Mouse (Mus musculus): ENCODE measurements around the gene H2al2a. TPM values are rescaled to one million over a fixed set of nuclear protein-coding genes. Genes with fewer than 3 reads are reported as not detected.

H2al2a gene
- polyA plus RNA-seq, 1 experiment from 2014 or later, result not detected

DNA sequence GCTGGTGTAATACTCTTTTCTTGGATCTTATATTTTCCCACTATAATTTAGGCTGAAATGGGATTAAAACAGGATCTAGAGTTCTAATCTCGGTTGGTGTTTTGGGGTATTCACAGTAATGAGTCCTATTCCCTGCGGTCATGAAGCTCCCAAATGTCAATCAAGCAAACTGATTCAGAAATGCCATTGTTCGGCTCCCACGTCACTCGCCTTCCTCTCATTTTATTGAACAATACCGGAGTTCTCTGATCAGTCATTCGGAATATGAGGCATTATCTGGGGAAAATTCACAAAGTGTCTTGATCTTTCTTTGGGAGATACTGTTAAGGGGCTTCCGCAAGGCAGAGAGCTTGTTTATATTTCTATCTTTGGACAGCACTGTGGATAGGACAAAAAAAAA lies 33.8 kb upstream of the H2al2a start:
- Histone ChIP-seq H3K27ac (ENCODE audit: low read depth, low read length) (no peak overlapping the region), H3K4me2 (ENCODE audit: low read depth) (peak overlapping the region; percentile 97), H3K4me3 (ENCODE audit: low read depth, low read length) (no peak overlapping the region), H3K27me3 (ENCODE audit: control insufficient read depth, insufficient read depth, low read length) (no peaks in the 10 kb centered on the region), H3K4me1 (ENCODE audit: control insufficient read depth, insufficient read depth, low read length) (peaks cover 32% of the 10 kb centered on the region), H3K9me3 (ENCODE audit: control insufficient read depth, low read length) (no peaks in the 10 kb centered on the region), H3K36me3 (ENCODE audit: control insufficient read depth, insufficient read depth, low read length) (no peaks in the 10 kb centered on the region), H3K9ac (ENCODE audit: low read length) (no peak overlapping the region)
- ATAC-seq (ENCODE audit: insufficient read depth, low FRiP score, low TSS enrichment), result no peak
- peak; percentile 63 for DNase-seq (ENCODE audit: low spot score)
- WGBS, result 16% methylated on average over 8 of the region's 8 CpGs

GRCm38 (mm10) chr2:18029656-18030055 lies 32.9 kb upstream of the H2al2a start:
- Histone ChIP-seq H3K36me3 (ENCODE audit: control insufficient read depth, insufficient read depth, low read length) (no peaks in the 10 kb centered on the region), H3K27me3 (ENCODE audit: control insufficient read depth, insufficient read depth, low read length) (no peaks in the 10 kb centered on the region), H3K4me1 (ENCODE audit: control insufficient read depth, insufficient read depth, low read length) (peaks cover 32% of the 10 kb centered on the region), H3K27ac (ENCODE audit: low read depth, low read length) (no peak overlapping the region), H3K9me3 (ENCODE audit: control insufficient read depth, low read length) (no peaks in the 10 kb centered on the region), H3K4me3 (ENCODE audit: low read depth, low read length) (no peak overlapping the region), H3K9ac (ENCODE audit: low read length) (no peak overlapping the region), H3K4me2 (ENCODE audit: low read depth) (0 out of 2 replicates have a peak overlapping the region, but pooled peaks have one; percentile 1)
- DNase-seq (ENCODE audit: low spot score) (no peak), ATAC-seq (ENCODE audit: insufficient read depth, low FRiP score, low TSS enrichment) (no peak)
- WGBS, result 69% methylated on average over 7 of the region's 7 CpGs

DNA sequence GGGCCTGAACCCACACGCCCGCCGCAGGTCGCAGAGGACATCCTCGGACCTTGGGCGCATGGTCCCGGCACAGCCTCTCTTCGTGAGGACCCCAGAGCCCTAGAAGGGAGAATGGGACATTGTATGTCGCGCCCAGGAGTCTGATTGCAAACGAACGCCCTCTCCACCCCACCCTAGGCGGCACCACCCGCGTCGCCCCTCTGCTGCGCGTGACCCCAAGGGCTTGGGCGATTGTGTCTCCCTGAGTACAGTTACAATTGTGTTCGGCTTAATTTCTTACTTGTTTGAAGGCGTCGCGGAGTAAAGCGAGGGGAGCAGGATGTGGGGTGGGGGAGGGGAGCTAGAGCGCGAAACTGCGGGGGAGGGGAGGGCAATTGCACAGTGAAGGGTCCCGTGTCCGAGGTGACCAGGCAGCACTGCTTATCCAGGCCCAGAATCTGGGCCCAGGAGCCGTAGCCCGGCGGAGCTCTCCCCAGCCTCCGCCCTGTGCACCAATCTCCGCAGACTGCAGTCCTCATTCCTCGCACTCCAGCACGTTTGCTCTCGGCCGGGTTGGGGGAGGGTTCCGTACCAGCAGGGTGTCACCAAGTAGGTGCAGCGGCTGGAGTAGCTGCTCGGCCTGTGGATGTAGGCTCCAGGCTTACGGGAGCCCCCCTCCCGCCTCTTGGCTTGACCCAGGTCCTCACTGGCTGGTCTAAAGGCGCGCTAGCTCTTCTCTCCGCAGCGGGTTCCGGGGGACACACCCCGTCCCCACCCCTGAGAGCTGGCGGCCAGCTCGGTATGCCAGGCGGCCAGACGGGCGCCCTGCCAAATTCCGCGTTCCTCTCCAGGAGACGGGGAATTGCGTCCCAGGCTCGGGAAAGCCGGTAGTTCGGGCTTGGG lies 31.6 kb upstream of the H2al2a start:
- WGBS, result under 1% methylated on average over 61 of the region's 61 CpGs
- Histone ChIP-seq H3K27ac (ENCODE audit: low read depth, low read length) (peak overlapping the region; percentile 99), H3K4me1 (ENCODE audit: control insufficient read depth, insufficient read depth, low read length) (peaks cover 22% of the 10 kb centered on the region), H3K36me3 (ENCODE audit: control insufficient read depth, insufficient read depth, low read length) (no peaks in the 10 kb centered on the region), H3K4me2 (ENCODE audit: low read depth) (peak overlapping the region; percentile 97), H3K27me3 (ENCODE audit: control insufficient read depth, insufficient read depth, low read length) (no peaks in the 10 kb centered on the region), H3K9me3 (ENCODE audit: control insufficient read depth, low read length) (no peaks in the 10 kb centered on the region), H3K4me3 (ENCODE audit: low read depth, low read length) (peak overlapping the region; percentile 48), H3K9ac (ENCODE audit: low read length) (peak overlapping the region; percentile 94)
- ATAC-seq (ENCODE audit: insufficient read depth, low FRiP score, low TSS enrichment) (peak; percentile 57), DNase-seq (ENCODE audit: low spot score) (peak; percentile 86)

DNA sequence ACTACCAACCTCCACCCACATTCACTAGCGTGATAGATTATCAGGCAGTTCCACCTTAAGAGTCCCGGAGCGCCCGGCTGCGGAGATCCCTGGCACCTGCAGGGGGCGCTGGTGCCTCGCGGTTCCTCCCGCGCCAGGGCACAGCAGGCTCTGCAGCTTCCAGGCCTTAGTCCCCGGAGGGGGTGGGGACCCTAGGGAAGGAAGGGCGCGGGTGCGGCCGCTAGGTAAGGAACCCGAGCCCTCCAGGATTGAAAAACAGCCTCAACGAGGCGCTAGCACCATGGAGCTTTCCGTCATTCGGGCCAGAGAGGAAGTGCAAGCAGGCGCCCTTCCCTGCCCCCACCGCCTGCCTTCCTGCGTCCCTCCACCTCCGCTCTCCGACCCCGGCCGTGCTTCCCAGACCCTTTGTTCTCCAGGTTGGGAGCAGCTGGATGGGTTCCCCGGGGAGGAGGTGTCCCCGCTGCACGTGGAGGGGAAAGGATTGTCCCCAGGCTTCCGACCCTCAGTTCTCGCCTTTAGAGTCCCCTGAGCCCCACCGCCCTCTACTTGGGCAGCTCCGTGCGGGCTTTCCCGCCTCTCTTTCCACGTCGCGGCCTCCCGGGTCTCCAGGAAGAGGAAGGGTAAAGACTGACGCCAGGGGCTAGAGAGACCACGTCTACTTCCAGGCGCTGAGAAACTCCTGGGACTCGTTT lies 30.8 kb upstream of the H2al2a start:
- Histone ChIP-seq H3K27me3 (ENCODE audit: control insufficient read depth, insufficient read depth, low read length) (no peaks in the 10 kb centered on the region), H3K9me3 (ENCODE audit: control insufficient read depth, low read length) (no peaks in the 10 kb centered on the region), H3K4me3 (ENCODE audit: low read depth, low read length) (peak overlapping the region; percentile 48), H3K9ac (ENCODE audit: low read length) (peak overlapping the region; percentile 94), H3K36me3 (ENCODE audit: control insufficient read depth, insufficient read depth, low read length) (no peaks in the 10 kb centered on the region), H3K4me1 (ENCODE audit: control insufficient read depth, insufficient read depth, low read length) (peaks cover 14% of the 10 kb centered on the region), H3K27ac (ENCODE audit: low read depth, low read length) (peak overlapping the region; percentile 99), H3K4me2 (ENCODE audit: low read depth) (peak overlapping the region; percentile 97)
- DNase-seq (ENCODE audit: low spot score) (peak; percentile 99), ATAC-seq (ENCODE audit: insufficient read depth, low FRiP score, low TSS enrichment) (peak; percentile 84)
- under 1% methylated on average over 44 of the region's 44 CpGs for WGBS

GRCm38 (mm10) chr2:18026116-18026947 lies 29.6 kb upstream of the H2al2a start:
- peak; percentile 76 for DNase-seq (ENCODE audit: low spot score)
- peaks cover 7% of the 10 kb centered on the region; the same call in 1 of the 2 replicates for H3K4me1 ChIP-seq (ENCODE audit: control insufficient read depth, insufficient read depth, low read length)
- no peaks in the 10 kb centered on the region for H3K27me3 ChIP-seq (ENCODE audit: control insufficient read depth, insufficient read depth, low read length)
- H3K9me3 ChIP-seq (ENCODE audit: control insufficient read depth, low read length), result no peaks in the 10 kb centered on the region
- H3K9ac ChIP-seq (ENCODE audit: low read length), result peak overlapping the region; percentile 68
- H3K4me2 ChIP-seq (ENCODE audit: low read depth), result peak overlapping the region; percentile 97
- H3K36me3 ChIP-seq (ENCODE audit: control insufficient read depth, insufficient read depth, low read length), result no peaks in the 10 kb centered on the region
- WGBS, result under 1% methylated on average over 44 of the region's 44 CpGs
- peak overlapping the region; percentile 31; the same call in 1 of the 2 replicates for H3K27ac ChIP-seq (ENCODE audit: low read depth, low read length)
- ATAC-seq (ENCODE audit: insufficient read depth, low FRiP score, low TSS enrichment), result peak; percentile 21
- H3K4me3 ChIP-seq (ENCODE audit: low read depth, low read length), result peak overlapping the region; percentile 48

GRCm38 (mm10) chr2:18025781-18026115 lies 29.0 kb upstream of the H2al2a start:
- no peaks in the 10 kb centered on the region for H3K36me3 ChIP-seq (ENCODE audit: control insufficient read depth, insufficient read depth, low read length)
- peak overlapping the region; percentile 48 for H3K4me3 ChIP-seq (ENCODE audit: low read depth, low read length)
- H3K27me3 ChIP-seq (ENCODE audit: control insufficient read depth, insufficient read depth, low read length), result no peaks in the 10 kb centered on the region
- H3K4me2 ChIP-seq (ENCODE audit: low read depth), result peak overlapping the region; percentile 97
- H3K9me3 ChIP-seq (ENCODE audit: control insufficient read depth, low read length), result no peaks in the 10 kb centered on the region
- ATAC-seq (ENCODE audit: insufficient read depth, low FRiP score, low TSS enrichment), result no peak
- H3K4me1 ChIP-seq (ENCODE audit: control insufficient read depth, insufficient read depth, low read length), result peaks cover 6% of the 10 kb centered on the region; the same call in 1 of the 2 replicates
- no peak for DNase-seq (ENCODE audit: low spot score)
- 0 out of 2 replicates have a peak overlapping the region, but pooled peaks have one; percentile 31 for H3K27ac ChIP-seq (ENCODE audit: low read depth, low read length)
- WGBS, result 3% methylated on average over 14 of the region's 14 CpGs
- H3K9ac ChIP-seq (ENCODE audit: low read length), result peak overlapping the region; percentile 68

- DNase-seq (ENCODE audit: low spot score) (no peak), ATAC-seq (ENCODE audit: insufficient read depth, low FRiP score, low TSS enrichment) (no peak)
- H3K36me3 ChIP-seq (ENCODE audit: control insufficient read depth, insufficient read depth, low read length), result no peaks in the 10 kb centered on the region
- H3K27ac ChIP-seq (ENCODE audit: low read depth, low read length), result no peak overlapping the region
- WGBS, result 46% methylated on average over 5 of the region's 5 CpGs
- peak overlapping the region; percentile 97 for H3K4me2 ChIP-seq (ENCODE audit: low read depth)
- no peak overlapping the region for H3K4me3 ChIP-seq (ENCODE audit: low read depth, low read length)
- peaks cover under 1% of the 10 kb centered on the region; the same call in 1 of the 2 replicates for H3K4me1 ChIP-seq (ENCODE audit: control insufficient read depth, insufficient read depth, low read length)
- H3K27me3 ChIP-seq (ENCODE audit: control insufficient read depth, insufficient read depth, low read length), result no peaks in the 10 kb centered on the region
- H3K9me3 ChIP-seq (ENCODE audit: control insufficient read depth, low read length), result no peaks in the 10 kb centered on the region
- H3K9ac ChIP-seq (ENCODE audit: low read length), result no peak overlapping the region
Measured at GRCm38 (mm10) chr2:18025116-18025515, 28.4 kb upstream of the H2al2a start.

GRCm38 (mm10) chr2:18022886-18023285 lies 26.1 kb upstream of the H2al2a start:
- H3K36me3 ChIP-seq (ENCODE audit: control insufficient read depth, insufficient read depth, low read length), result no peaks in the 10 kb centered on the region
- no peak for DNase-seq (ENCODE audit: low spot score)
- no peak overlapping the region for H3K4me3 ChIP-seq (ENCODE audit: low read depth, low read length)
- H3K4me2 ChIP-seq (ENCODE audit: low read depth), result no peak overlapping the region
- no peaks in the 10 kb centered on the region for H3K27me3 ChIP-seq (ENCODE audit: control insufficient read depth, insufficient read depth, low read length)
- WGBS, result 66% methylated on average over 1 of the region's 1 CpGs
- no peak for ATAC-seq (ENCODE audit: insufficient read depth, low FRiP score, low TSS enrichment)
- H3K9ac ChIP-seq (ENCODE audit: low read length), result no peak overlapping the region
- H3K9me3 ChIP-seq (ENCODE audit: control insufficient read depth, low read length), result no peaks in the 10 kb centered on the region
- H3K27ac ChIP-seq (ENCODE audit: low read depth, low read length), result no peak overlapping the region
- H3K4me1 ChIP-seq (ENCODE audit: control insufficient read depth, insufficient read depth, low read length), result no peaks in the 10 kb centered on the region; the same call in 1 of the 2 replicates
